Comparison of ENCODE assay signal across 9 mouse cellular contexts in genomic region chr6:14900579-14901021, GRCm38 (mm10). TPM values are rescaled to one million over a fixed set of nuclear protein-coding genes. Genes with fewer than 3 reads are reported as not detected.
A peak's percentile ranks its signal among the peaks of the same experiment; 100 is the strongest.
DNase-seq lines count a peak whose midpoint lies in the region; ATAC-seq and TF ChIP-seq lines count a peak whose summit lies in the region.
"Had no signal": no experiment of that assay in that cellular context is flagged by ENCODE, and none has a peak within 500 bp of the region (broad histone marks: within the 10 kb centered on the region; RNA-seq: fewer than 3 reads in every experiment).

No protein-coding gene starts in this region.

- DNase-seq in spleen, adult 2 months (ENCODE audit: low read depth in 1 of 2, low spot score in 2 of 2), result no peak
- DNase-seq in spleen, postnatal 36 days (ENCODE audit: low spot score in 2 of 2), result no peak
- DNase-seq in forebrain, embryonic 11.5 days (ENCODE audit: low spot score), result peak; percentile 91
- DNase-seq in kidney, postnatal 10 days, result peak; percentile 72
- DNase-seq in liver, embryonic 14.5 days (ENCODE audit: low read depth in 3 of 3, low spot score in 3 of 3), result no peak
- DNase-seq in thymus, postnatal 4 days, result no peak

- peaks cover 20% of the 10 kb centered on the region for H3K27me3 ChIP-seq in spleen, adult 2 months (ENCODE audit: control insufficient read depth, insufficient read depth, low read length)
- peaks cover 2% of the 10 kb centered on the region; the same call in 1 of the 2 replicates for H3K27me3 ChIP-seq in forebrain, embryonic 11.5 days (ENCODE audit: control insufficient read depth, insufficient read depth, low read length)
- peaks cover 8% of the 10 kb centered on the region for H3K27me3 ChIP-seq in heart, embryonic 15.5 days
- H3K27me3 ChIP-seq in liver, embryonic 14.5 days (ENCODE audit: control insufficient read depth, insufficient read depth, low read length), result peaks cover 48% of the 10 kb centered on the region
- H3K27me3 ChIP-seq in neural tube, embryonic 15.5 days (replicated peaks), result peaks cover 15% of the 10 kb centered on the region; the same call in 1 of the 2 replicates

- no peak for TF ChIP-seq EP300 in liver, embryonic 14.5 days (IDR thresholded peaks at IDR 0.05; ENCODE audit: low read depth)

- peaks cover 2% of the 10 kb centered on the region for H3K4me1 ChIP-seq in spleen, adult 2 months (ENCODE audit: control insufficient read depth, insufficient read depth, insufficient read length)
- peaks cover 13% of the 10 kb centered on the region for H3K4me1 ChIP-seq in forebrain, embryonic 11.5 days (replicated peaks; ENCODE audit: control insufficient read depth, insufficient read depth, low read length)
- H3K4me1 ChIP-seq in heart, embryonic 15.5 days (replicated peaks), result peaks cover 19% of the 10 kb centered on the region
- H3K4me1 ChIP-seq in liver, embryonic 14.5 days (replicated peaks; ENCODE audit: control insufficient read depth in 2 of 2, insufficient read depth in 2 of 2, low read length in 1 of 2), result 0 out of 4 replicates have a peak, but pooled peaks cover 0 to 2% of the 10 kb centered on the region in 2 experiments
- H3K4me1 ChIP-seq in neural tube, embryonic 15.5 days, result peaks cover 39% of the 10 kb centered on the region

- ATAC-seq in forebrain, embryonic 11.5 days (replicated peaks; ENCODE audit: low FRiP score), result peak; percentile 85
- peak; percentile 80 for ATAC-seq in heart, embryonic 15.5 days (replicated peaks; ENCODE audit: insufficient number of reproducible peaks, insufficient read depth, low FRiP score, low read depth)
- ATAC-seq in liver, embryonic 14.5 days (ENCODE audit: insufficient read depth), result peak; percentile 51; the same call in 1 of the 2 replicates
- peak; percentile 79 for ATAC-seq in neural tube, embryonic 15.5 days (ENCODE audit: low FRiP score)

- no peak for TF ChIP-seq CTCF in spleen, adult 2 months (IDR thresholded peaks at IDR 0.05; ENCODE audit: extremely low read depth, insufficient read depth, insufficient read length, insufficient replicate concordance)
- TF ChIP-seq CTCF in liver, embryonic 14.5 days (IDR thresholded peaks at IDR 0.05; ENCODE audit: low read depth), result no peak

- no peaks in the 10 kb centered on the region for H3K36me3 ChIP-seq in spleen, adult 2 months (ENCODE audit: control insufficient read depth, insufficient read depth, low read length)
- H3K36me3 ChIP-seq in forebrain, embryonic 11.5 days (ENCODE audit: control insufficient read depth, insufficient read depth, low read length), result no peaks in the 10 kb centered on the region
- no peaks in the 10 kb centered on the region for H3K36me3 ChIP-seq in heart, embryonic 15.5 days
- no peaks in the 10 kb centered on the region for H3K36me3 ChIP-seq in liver, embryonic 14.5 days (replicated peaks; ENCODE audit: control insufficient read depth, insufficient read depth, low read depth)
- H3K36me3 ChIP-seq in neural tube, embryonic 15.5 days, result no peaks in the 10 kb centered on the region

- no peak overlapping the region for H3K27ac ChIP-seq in spleen, adult 2 months (ENCODE audit: insufficient read depth, low read length)
- H3K27ac ChIP-seq in forebrain, embryonic 11.5 days (ENCODE audit: low read depth, low read length), result peak overlapping the region; percentile 84; the same call in 1 of the 2 replicates
- H3K27ac ChIP-seq in heart, embryonic 15.5 days, result peak overlapping the region; percentile 80
- no peak overlapping the region for H3K27ac ChIP-seq in liver, embryonic 14.5 days
- peak overlapping the region; percentile 51 for H3K27ac ChIP-seq in neural tube, embryonic 15.5 days (replicated peaks)

- H3K9ac ChIP-seq in forebrain, embryonic 11.5 days (ENCODE audit: low read length), result peak overlapping the region; percentile 80
- peak overlapping the region; percentile 66 for H3K9ac ChIP-seq in heart, embryonic 15.5 days
- H3K9ac ChIP-seq in liver, embryonic 14.5 days (replicated peaks), result no peak overlapping the region
- H3K9ac ChIP-seq in neural tube, embryonic 15.5 days (replicated peaks), result peak overlapping the region; percentile 53

- H3K9me3 ChIP-seq in forebrain, embryonic 11.5 days (ENCODE audit: control insufficient read depth, low read length), result no peaks in the 10 kb centered on the region
- H3K9me3 ChIP-seq in heart, embryonic 15.5 days (replicated peaks), result no peaks in the 10 kb centered on the region
- H3K9me3 ChIP-seq in liver, embryonic 14.5 days (ENCODE audit: control insufficient read depth, low read length), result no peaks in the 10 kb centered on the region
- no peaks in the 10 kb centered on the region for H3K9me3 ChIP-seq in neural tube, embryonic 15.5 days (replicated peaks)

- no peak for TF ChIP-seq POLR2A in spleen, adult 2 months (IDR thresholded peaks at IDR 0.05; ENCODE audit: low read depth, low read length)

- peak overlapping the region; percentile 88 for H3K4me2 ChIP-seq in forebrain, embryonic 11.5 days (ENCODE audit: low read depth, low read length, severe bottlenecking)
- H3K4me2 ChIP-seq in heart, embryonic 15.5 days, result peak overlapping the region; percentile 97
- H3K4me2 ChIP-seq in liver, embryonic 14.5 days (ENCODE audit: low read depth), result peak overlapping the region; percentile 54
- peak overlapping the region; percentile 98 for H3K4me2 ChIP-seq in neural tube, embryonic 15.5 days

- H3K4me3 ChIP-seq in spleen, adult 2 months (ENCODE audit: extremely low read depth, insufficient read depth, insufficient read length), result peak overlapping the region; percentile 6
- H3K4me3 ChIP-seq in forebrain, embryonic 11.5 days (ENCODE audit: low read depth, low read length), result peak overlapping the region; percentile 71
- peak overlapping the region; percentile 82 for H3K4me3 ChIP-seq in heart, embryonic 15.5 days
- H3K4me3 ChIP-seq in liver, embryonic 14.5 days (ENCODE audit: insufficient read depth in 1 of 2, low read depth in 2 of 2, low read length in 2 of 2), result peak overlapping the region; percentile 28 to 47
- H3K4me3 ChIP-seq in neural tube, embryonic 15.5 days (replicated peaks), result peak overlapping the region; percentile 66

- WGBS in spleen, adult 2 months, result under 1% methylated on average over 20 of the region's 20 CpGs
- under 1% methylated on average over 20 of the region's 20 CpGs for WGBS in forebrain, embryonic 11.5 days
- 1% methylated on average over 20 of the region's 20 CpGs for WGBS in heart, embryonic 15.5 days
- under 1% methylated on average over 20 of the region's 20 CpGs for WGBS in liver, embryonic 14.5 days (ENCODE audit: insufficient replicate concordance)
- WGBS in neural tube, embryonic 15.5 days, result under 1% methylated on average over 19 of the region's 20 CpGs

RNA-seq across cellular contexts. Expression of gene Foxp2, which starts 0.5 kb away (rescaled TPM):
- polyA plus RNA-seq in spleen, adult 2 months (2012; rRNA removed), result 0.23 and 0.33 TPM in 2 replicates
- 33.2 and 33.5 TPM in 2 replicates for polyA plus RNA-seq in forebrain, embryonic 11.5 days (2014; fragmentation: Nextera tagmentation; extraction: Ambion mirVana)
- polyA plus RNA-seq in heart, embryonic 15.5 days (2015; fragmentation: Nextera tagmentation; extraction: Ambion mirVana), result 8.5 and 11.2 TPM in 2 replicates
- polyA plus RNA-seq in liver, embryonic 14.5 days (2012; rRNA removed), result 0.25 and 0.27 TPM in 2 replicates
- polyA plus RNA-seq in liver, embryonic 14.5 days (2014; fragmentation: Nextera tagmentation; extraction: Ambion mirVana), result 0.18 and 0.28 TPM in 2 replicates
- polyA plus RNA-seq in neural tube, embryonic 15.5 days (2015; fragmentation: Nextera tagmentation; extraction: Ambion mirVana), result 14.9 and 17.1 TPM in 2 replicates
- polyA plus RNA-seq: Patski had no signal

Comparison
In these comparisons a context has a peak if more than half of its experiments do, and no peak if none do; other contexts are left out.
1. DNase-seq: peak in forebrain, embryonic 11.5 days (single experiment) and kidney, postnatal 10 days (single experiment); none in spleen, adult 2 months (0 of 2), spleen, postnatal 36 days (0 of 2), liver, embryonic 14.5 days (0 of 3) and thymus, postnatal 4 days (single experiment).
2. H3K27ac ChIP-seq: peak in forebrain, embryonic 11.5 days (single experiment), heart, embryonic 15.5 days (single experiment) and neural tube, embryonic 15.5 days (single experiment); none in spleen, adult 2 months (single experiment) and liver, embryonic 14.5 days (single experiment).
3. H3K4me3 ChIP-seq: peak in every context shown above with its lines; median percentile 82 in heart, embryonic 15.5 days; 71 in forebrain, embryonic 11.5 days; 66 in neural tube, embryonic 15.5 days; 38 in liver, embryonic 14.5 days; 6 in spleen, adult 2 months.
4. Peak in every context shown above with its lines, with median percentiles within 50 percentile points of each other: ATAC-seq and H3K4me2 ChIP-seq.